Mouse (Mus musculus) urinary bladder, postnatal 25 days (tissue): ENCODE measurements around the gene Exph5.

ENCODE experiments used
- DNase-seq: peaks from one replicate; pipeline ENCODE4 v3.0.0; 2022; ENCODE audit warnings: low spot score

Exph5 gene

DNA sequence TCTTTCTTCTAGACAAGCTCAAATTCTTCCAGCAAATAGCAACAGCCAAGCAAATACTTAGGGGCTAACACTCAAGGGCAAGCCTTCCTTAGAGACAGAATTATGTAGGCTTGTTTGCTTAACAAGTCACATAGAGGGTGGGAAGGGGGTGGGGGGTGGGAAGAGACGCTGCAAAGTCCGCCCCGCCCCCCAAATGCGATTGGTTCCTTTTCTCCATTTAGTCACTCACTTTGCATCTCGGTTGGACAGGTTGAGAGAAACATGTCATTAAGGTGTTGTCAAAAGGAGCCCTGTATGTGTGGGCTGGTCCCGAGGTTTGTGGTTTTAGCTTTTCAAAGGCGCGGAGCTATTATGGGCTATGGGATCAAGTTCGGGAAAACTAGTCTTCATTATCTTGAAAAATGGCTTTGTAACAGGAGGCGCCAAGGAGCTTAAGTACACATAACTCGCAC is at the start of gene Exph5:
TSS of gene Exph5 (plus strand) at position 402 of the 452 bp plus-strand sequence.
- peak; percentile 32 for DNase-seq

DNA sequence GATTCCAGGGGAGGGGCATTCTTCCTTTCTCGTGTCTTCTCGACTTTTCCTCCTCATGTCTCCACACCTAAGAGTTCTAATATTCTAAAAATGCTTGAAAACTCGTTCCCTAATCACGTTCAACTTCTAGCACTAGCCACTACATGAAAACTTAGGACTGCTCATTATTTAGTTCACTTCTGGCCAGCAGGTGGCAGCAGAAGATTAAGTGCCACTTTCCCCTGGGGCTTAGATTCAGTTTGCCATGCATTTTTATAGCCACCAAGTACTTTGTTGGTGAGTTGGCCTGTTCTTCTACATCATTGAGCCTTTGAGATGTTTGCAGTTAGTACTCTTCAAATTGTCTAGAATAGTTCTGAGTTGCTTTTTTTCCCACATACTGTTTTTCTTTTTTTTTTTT is 47.1 kb upstream of the Exph5 start:
- peak; percentile 78 for DNase-seq

DNA sequence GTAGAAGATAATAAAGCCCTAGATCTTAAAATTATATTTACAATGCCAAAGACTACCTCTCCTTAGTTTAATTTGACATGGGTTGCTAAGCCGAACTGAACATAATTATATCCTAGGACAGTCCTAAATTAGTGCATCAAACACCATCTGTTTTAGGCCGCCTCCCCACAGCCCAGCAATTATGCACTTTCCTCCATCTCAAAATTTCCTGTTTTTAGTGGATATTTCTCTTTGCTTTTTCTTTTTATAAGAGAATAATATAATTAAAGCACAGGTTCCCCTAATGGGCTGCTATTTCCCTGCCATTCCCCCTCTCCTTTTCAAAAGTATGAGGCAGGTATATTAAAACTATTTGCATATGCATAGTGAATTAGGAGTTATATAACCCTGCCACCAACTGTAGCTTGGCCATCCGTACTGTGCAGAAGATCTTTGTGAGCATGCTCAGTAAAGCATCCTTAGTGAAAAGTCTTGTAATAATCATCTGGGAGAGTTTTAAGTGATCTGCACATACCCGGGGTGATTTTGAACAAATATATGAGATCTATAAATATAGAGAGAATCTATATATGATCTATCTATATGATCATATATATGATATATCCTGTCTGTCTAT is 44.7 kb upstream of the Exph5 start:
- DNase-seq: no peak

DNA sequence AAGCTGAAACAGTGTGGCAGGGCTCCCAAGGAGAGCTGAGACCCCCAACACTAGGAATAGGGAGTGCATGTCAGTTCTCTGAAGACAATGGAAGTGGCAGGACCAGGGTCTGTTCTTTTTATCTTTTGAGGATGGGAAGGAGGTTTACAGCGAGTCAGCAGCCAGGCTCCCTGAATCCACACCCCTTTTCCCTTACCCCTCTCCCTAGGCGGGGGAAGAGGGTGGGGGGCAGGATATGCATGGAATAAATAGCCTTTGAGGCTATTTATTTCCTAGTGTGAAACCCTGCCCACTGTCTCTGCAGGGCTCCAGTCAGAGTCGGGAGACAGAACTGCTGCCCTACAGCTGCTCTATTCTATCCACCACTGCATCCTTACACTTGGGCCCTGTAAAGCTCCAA is 43.7 kb upstream of the Exph5 start:
- DNase-seq: no peak

DNA sequence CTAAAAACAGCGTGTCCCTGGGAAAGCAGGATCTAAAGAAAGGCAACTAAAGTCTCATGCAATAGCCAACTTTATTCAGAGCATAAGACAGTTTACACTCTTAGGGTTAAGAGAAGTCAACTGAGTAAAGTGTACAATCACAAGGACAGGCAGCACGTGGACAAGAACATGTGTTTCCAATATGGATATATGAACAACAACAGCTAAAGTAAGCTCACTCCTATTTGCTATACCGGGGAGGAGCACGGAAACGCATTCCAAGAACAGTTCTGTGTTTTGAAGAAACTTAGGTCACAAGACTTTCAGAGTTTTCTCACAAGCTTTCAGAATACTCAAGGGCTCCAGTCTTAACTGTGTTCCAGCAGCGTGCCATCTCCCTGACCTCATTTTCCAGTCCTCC is 43.3 kb upstream of the Exph5 start:
- DNase-seq: no peak

DNA sequence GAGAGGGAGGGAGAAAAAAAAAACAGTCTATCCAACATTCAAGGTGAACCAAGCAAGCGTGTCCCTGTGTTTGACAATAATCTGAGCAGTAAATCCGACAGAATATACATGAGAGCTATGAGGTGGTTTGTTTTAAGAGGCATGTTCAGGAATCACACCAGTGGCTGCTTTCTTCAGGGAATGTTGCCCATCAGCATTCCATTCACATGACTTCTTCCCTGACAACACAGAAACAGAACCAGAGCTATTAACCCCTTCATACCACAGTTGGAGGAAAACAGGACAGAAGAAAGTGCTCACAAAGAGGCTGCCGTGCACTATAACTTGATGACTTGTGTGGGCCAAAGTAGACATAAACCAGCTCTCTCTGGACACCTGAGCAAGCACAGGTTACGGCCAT is 37.1 kb upstream of the Exph5 start:
- no peak for DNase-seq

DNA sequence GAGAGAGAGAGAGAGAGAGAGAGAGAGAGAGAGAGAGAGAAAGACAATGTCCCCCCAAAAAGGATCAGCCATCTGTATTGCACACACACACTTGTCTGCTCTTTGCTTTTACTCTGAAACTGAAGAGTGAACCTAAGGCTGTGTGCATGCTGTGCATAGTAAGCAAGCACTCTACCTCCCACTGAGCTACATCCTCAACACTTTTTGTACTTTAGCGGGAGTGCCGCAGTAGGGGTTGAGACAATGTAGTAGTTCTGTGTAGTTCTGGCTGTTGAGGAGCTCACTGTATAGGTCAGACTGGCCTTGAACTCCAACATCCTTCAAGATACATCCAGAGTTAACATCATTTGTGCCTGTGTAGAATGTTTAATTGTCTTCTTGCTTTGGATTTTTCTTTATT is 35.9 kb upstream of the Exph5 start:
- DNase-seq: no peak

DNA sequence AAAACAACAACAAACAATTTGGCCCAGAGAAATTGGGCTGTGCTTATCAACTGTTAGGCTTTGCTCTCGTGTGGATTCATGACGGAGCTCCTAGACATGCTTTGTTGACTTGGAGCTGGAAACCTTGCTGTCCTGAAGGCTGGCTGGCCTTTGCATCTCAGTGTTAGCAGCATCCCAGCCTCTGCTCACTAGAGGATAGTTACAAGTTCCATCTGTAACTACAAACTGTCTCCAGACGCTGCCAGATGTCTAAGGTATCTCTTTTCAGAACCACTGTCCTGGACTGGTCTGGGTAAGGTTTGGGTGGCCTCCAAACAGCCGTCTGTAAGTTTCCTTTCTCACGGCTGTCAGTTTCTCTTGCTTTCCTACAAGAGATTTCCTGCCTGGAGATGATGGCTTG is 33.4 kb upstream of the Exph5 start:
- DNase-seq: no peak

DNA sequence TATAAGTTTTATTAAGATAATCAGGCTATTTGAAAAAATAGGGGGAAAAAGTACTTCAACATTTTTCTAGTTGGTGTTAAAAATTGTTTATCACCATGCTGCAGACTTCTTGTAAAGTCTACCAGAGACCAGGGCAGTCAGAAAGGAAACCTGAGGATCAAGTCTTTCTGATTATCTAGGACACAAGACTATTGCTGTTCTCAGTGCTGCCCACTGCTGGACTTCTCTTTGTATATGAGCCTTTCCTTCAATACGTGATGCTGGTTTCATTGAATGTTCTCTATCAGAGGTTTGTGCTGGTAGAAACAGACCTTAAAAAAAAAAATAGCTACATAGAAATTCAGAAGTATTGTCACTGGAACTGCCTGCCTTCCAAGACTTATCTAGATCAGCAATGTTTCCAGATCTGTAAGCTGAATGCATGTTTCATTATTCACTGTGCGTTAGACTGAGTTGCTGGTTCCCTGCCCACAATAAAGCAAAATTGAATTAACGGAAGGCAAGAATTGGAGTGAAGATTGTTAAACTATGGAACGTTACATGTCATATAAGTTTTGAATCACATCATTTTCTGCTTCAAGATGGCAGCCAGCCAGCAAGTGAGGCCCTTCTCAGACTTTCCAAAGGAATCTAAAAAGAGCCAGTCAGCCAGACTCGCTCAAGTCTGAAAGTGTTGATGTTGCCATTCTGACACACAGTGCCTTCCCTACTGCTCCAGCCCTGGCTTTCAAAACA is 32.6 kb upstream of the Exph5 start:
- no peak for DNase-seq

DNA sequence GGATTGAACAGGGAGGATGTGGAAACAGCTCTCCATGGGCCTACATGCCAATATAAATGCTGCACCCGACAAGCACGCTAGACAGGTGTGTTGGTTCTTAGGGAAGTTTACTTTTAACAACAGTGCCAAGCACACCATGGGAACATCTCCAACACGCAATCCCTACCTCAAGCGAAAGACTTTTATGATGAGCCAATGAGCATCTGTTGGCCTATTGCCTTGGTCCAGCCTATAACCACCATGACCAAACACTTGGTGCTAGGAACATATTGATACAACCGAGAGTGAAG is 32.1 kb upstream of the Exph5 start:
- no peak for DNase-seq

DNA sequence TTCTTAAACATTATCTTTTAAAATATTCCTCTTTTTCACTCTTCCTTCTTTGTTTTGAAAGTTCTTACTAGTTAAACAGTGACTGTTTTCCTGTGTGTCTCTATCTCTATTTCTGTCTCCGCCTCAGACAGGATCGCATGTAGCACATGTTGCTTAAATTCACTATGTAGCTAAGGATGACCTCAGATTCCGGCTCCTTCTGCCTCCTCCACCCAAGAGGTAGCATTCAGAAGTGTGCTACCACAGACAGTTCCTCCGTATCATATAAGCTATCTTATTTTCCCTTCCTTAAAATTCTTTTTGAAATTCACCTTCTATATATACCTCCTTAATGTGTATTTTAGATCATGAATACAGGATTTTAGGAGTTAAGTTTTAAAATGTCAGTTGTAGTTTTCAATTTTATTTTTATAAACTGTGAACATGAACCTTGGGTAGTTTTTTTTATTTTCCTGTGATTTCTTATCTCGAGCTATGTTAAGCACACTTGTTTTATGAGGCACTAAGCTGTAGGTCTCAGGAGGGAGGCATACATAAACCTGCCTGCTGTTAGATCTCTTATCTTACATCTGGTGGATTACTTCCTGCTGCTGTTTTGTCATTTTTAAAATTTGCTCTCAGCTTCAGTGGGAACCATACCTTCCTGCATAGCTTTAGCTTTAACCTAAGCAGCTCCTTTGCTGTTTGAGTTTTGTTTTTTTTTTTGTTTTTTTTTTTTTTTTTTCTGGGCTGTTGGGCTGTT is 30.0 kb upstream of the Exph5 start:
- no peak for DNase-seq

DNA sequence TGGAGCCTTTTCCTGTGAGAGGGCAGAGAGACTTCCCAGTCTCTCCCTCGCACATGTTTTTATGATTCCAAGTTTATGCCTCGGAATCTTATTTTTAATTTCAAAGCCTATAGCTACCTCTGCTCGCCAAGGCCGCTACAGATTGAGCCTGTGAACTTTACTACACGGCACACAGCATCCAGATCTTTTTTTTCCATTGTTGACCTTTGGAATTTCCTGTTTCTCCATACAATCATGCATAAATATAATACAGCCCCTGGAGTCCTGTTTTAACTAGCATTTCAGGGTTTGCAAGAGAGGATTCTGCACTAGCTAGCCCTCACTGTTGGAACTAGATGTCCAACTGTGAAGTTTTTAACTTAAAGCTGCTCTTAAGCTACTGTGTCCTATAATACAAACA is 29.3 kb upstream of the Exph5 start:
- DNase-seq: no peak

DNA sequence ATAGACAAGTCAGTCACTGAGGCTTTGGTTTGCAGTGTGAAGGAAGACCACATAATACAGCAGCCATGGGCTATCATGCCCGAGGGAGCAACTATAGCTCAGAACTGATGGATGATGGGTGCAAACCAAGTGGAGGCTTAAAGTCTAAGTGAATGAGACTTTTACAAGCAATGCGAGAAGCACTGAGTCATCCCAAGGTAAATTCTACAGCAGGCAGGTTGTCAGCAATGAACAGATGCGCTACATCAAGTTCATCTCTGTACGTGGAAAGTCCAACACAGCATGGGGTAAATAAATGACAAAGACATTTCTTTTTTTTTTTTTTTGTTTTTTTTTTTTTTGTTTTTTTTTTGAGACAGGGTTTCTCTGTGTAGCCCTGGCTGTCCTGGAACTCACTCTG is 28.8 kb upstream of the Exph5 start:
- DNase-seq: no peak

DNA sequence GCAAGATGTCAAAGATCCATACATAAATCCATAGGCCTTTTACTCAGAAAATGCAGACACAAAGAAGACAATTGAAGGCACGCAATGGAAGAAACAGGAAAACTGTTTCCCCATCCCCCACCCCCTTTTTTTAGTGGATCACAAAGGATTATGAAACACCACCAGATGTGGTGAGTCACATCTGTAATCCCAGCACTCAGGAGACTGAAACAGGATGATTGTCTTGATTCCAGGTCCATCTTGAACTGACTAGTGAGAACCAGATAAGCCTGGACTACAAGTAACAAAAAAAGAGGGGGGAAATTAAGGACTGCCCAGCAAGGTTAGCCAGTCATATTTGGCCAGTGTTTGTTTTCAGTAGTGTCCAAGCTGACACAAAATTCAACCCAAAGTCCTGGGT is 25.1 kb upstream of the Exph5 start:
- no peak for DNase-seq

DNA sequence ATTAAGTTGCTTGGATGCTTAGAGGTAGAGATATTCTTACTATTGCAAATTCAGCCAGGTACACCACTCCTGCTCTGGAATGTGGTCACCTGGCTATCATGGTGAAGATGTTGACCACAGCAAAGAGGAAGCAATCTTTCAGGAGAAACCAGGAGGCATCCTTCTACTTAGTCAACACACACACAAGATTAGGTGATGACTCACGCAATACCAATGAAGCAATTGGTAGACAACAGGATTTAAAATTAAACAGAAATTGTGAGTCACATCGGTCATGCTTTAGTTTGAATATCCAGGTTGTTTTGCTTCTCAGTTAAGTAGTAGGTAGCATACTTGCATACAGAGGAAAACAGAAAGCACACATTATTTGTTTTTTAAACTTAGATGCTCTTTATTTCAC is 22.5 kb upstream of the Exph5 start:
- no peak for DNase-seq

DNA sequence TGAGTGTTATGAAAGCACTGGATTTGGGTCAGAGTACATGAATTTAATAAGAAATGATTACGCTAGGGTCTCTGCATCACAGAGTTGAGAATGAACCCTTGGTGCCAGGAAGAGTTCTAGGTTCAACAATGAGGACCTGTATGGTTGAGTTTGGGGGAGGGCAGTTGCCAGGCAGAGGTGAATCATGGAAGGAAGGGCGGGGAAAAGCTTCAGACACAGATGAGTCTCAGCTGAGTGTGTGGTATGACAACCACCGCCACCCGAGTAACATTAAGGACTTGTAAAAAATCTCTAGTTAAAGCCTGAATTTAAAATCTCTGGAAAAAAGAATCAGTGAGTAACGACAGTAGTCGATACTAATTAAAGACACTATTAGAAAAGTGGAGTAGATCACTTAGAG is 14.7 kb upstream of the Exph5 start:
- no peak for DNase-seq

DNA sequence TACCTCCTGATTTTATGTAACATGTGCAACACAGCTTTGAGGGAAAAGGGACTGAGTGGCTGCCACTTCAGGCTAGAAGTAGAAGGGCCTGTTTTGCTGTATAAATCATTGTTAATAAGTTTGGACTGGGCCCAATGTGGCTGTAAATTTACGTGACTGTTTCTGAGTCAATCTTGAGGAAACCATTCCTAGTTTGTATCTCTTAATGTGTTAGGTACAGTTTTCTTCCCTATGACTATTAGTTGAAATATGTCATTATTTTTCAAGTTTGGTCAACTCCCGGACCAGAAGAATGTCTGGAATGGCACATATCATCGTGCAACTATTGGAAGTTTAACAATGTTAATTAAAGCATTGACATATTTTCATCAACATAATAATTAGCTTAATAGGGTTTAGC is 11.5 kb upstream of the Exph5 start:
- DNase-seq: no peak

DNA sequence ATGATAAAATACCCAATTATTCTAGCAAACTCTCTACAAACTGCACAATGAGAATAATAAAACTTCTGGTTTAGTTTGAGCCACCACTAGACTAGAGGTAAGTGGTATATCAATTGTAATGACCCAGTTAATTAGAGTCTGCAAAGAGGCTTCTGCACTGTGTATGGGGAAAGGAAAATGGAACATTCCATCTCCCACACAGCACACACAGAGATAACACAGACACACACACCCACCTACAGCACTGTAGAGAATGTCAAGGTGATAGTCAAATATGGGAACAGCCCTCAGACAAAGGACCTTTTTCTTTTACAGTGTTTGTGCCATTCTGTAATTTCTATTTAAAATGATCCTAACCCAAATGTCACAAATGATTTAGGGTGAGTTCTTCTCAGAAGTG is 8.6 kb upstream of the Exph5 start:
- no peak for DNase-seq

DNA sequence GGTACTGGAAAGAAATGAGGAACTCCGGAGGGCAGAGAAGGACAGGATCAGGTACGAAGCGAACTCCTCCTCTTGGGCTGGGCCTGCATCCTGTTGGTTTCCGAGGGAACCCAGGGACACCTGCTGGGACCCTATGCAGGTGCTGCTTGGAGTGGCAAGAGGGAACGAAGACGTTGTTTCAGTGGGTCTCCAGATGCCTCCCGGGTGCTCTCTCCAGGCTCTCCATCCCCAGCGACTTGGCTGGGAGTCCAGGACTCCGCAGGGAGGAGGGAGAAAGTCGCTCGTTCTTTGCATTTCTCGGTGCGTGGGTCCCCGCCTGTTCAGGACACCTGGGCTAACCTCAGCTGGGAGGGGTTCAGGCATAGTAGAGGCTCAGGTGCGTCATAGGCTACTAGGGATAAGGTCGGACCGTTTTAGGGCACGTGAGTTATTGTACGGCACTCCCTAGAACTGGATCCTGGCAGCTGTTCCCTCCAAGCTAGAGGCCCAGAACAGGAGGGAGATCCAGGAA is 386 bp downstream of the Exph5 start:
- no peak for DNase-seq

DNA sequence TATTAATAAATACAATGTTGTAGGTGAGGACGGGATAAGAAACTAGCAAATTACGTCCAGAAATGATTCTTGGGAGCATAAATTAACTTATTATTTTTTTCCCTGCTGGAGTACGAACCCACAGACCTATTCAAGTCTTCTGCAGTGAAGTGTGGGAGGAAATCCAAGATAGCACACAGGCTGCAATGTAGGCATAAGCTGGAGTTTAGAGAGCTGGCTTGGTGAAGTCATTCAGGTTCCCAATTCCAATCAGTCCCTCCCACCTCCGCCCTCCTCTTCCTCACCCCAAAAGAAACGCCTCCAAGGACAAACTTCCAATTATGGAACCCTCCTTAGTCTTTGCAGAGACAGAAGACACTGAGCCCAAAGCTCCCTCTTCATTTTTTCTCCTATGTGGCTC is 945 bp downstream of the Exph5 start:
- DNase-seq: no peak

DNA sequence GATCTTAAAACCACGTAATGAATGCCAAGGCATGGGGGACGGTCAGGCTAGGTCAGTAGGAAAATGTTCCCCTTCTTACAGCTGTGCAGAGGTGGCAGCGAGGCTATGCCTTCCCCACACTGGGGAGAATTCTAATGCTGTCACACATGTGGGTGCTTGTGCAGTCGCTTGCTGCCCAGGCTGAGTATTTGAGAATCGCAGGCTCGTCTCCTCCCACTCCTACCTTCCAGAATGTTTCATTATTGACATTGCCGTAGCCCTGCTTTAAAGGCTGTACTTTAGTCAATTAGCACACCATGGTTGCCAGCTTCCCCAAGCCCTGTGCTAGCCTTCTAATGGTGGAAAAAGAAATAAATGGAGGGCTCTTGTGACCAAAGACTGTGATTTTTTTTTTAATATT is 6.4 kb downstream of the Exph5 start:
- no peak for DNase-seq

DNA sequence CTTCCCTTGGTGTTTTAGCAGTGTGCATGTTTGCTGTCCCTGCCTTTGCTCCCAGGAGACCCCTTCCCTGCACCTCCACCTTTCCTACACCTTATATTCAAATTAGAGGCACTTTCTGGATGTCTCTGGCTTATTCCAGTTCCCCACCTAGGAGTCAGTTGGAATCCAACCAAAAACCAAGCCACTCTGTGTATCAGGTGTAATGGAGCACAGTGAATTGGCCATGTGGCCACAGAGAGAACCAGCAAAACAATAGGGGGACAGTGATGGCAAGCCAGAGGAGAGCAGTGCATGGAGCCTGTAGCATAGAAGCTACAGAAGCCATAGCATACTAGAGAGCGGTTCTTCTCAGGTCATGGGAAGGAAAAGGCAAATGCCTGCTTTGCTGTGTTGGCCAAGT is 11.5 kb downstream of the Exph5 start:
- DNase-seq: no peak

DNA sequence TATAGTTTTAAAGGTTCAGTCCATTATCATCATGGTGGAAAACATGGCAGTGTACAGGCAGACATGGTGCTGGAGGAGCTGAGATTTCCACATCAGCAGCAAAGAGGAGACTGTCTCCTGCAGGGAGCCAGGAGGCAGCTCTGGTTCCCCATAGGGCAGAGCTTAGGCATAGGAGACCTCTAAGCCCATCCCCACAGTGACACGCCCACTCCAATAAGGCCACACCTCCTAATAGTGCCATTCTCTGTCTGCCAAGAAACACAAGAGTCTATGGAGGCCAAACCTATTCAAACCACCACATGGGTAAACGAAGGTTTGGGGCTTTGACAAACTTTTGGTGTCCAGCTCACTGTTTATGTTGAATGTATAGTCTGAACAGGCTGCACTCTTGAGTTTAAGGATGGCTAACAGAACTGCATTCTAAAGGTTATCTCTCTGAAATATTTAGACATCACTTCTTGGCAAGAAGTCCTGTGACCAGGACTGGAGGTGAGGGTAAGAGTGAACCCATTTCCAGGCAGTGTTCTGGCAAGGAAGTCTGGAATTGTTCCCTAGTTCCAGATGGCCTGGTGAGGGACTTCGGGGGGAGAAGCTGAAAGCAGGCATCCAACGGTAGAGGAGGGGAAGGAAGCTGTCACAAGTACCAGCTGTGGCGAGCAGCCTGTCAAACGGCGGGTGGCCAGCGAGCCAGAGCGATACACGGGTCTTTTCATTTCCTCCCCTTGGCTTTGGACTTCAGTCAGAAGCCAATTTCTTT is 19.6 kb downstream of the Exph5 start:
- no peak for DNase-seq
